Mouse (Mus musculus) splenic B cell, adult 2 months (primary cell): Measurements from ENCODE around the gene Mlh1.

ENCODE experiments used
- DNase-seq: peaks from one replicate; pipeline ENCODE4 v3.0.0-alpha.2; 2011; ENCODE audit warnings: low read depth, low spot score
- H3K27me3 ChIP-seq: 2 replicates; pipeline ENCODE4 v1.6.1; 2012; ENCODE audit warnings: mild to moderate bottlenecking, low read length, moderate library complexity, mixed read lengths; ENCODE audit not compliant: control insufficient read depth, poor library complexity, insufficient read depth, severe bottlenecking
- H3K36me3 ChIP-seq: 2 replicates; pipeline ENCODE4 v1.6.1; 2012; ENCODE audit warnings: mild to moderate bottlenecking, low read length, moderate library complexity, mixed read lengths; ENCODE audit not compliant: control insufficient read depth, poor library complexity, insufficient read depth, severe bottlenecking

The Mlh1 gene

DNA sequence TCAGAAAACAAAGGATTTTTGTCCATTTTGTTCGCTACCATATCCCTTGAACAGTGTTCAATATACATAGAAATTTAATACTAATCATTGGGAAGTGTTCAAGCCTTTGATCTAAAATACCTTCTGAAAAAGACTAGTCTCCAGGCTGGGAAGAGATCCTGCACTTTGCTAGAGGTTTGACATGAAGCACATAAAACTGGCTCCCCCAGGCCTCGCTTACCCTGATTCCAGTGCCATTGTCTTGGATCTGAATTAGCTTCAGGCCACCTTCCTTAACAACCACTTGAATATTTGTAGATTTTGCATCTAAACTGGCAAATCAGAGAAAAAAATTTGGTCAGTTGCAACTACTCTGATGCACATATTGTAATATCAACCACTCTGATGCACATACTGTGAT lies 3.6 kb downstream of the Mlh1 start:
- Histone ChIP-seq H3K36me3 (peaks cover 3% of the 10 kb centered on the region; the same call in 1 of the 2 replicates), H3K27me3 (no peaks in the 10 kb centered on the region)
- DNase-seq: no peak

GRCm38 (mm10) chr9:111261356-111261755 lies 10.2 kb downstream of the Mlh1 start:
- no peaks in the 10 kb centered on the region for H3K27me3 ChIP-seq
- DNase-seq: no peak
- H3K36me3 ChIP-seq: peaks cover 9% of the 10 kb centered on the region

DNA sequence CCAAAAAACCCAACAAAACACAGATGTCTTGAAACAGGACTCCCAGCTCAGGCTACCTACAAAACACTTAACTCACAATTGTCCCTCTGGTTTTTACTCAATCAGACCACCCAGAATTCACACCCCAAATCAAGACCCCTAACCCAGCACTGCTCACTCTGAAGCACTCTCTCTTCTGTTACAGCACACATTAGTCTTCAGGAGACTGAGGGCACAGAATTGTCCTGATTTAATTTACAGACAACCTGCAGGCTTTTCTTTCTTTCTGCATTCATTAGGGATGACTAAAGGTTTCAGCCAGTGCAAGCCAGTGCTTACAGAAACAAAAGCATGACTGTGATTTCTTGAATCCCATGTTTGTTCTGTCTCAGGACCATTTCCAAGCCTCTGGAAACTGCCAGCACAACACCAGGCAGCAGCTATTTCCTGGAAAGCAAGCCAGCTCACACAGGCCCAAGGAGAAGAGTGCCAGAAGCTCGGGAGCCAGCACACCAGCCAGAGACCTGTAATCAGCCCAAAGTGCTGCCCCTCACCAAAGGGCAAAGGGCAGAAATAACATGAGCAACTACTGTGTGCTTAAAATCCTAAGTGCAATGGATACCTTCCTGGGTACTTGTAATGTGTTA lies 11.1 kb downstream of the Mlh1 start:
- DNase-seq: no peak
- Histone ChIP-seq H3K27me3 (no peaks in the 10 kb centered on the region), H3K36me3 (peaks cover 9% of the 10 kb centered on the region)

DNA sequence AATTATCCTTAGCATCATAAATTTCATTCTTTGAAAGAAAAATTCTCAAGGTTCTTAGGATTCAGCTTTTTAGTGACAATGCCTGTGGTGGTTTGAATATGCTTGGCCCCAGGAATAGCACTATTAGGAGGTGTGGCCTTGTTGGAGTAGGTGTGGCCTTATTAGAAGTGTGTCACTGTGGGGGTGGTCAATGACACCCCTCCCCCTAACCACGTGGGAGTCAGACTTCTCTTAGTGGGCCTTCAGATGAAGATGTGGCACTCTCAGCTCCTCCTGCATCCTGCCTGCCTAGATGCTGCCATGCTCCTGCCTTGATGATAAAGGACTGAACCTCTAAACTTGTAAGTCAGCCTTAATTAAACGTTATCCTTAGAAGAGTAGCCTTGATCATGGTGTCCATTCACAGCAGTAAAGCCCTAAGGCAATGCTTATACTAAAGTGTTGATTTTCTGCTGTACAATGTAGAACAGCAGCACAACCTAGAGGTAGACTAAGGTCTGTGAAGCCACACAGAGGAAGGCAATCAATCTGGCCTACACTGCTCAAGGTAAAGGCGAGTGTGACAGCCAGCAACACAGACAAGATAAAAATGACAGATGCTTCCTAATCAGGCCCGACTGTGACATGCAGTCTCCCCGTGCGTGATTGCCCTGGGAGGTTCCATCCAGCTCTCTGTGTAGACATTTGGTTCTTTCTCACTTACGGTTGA lies 19.3 kb downstream of the Mlh1 start:
- no peak for DNase-seq
- H3K27me3 ChIP-seq: no peaks in the 10 kb centered on the region
- H3K36me3 ChIP-seq: peaks cover 15% of the 10 kb centered on the region; the same call in 1 of the 2 replicates

- DNase-seq: peak; percentile 31
- no peaks in the 10 kb centered on the region for H3K27me3 ChIP-seq
- H3K36me3 ChIP-seq: peaks cover 14% of the 10 kb centered on the region
Measured at GRCm38 (mm10) chr9:111247682-111248246, 23.8 kb downstream of the Mlh1 start.

GRCm38 (mm10) chr9:111245546-111245945 lies 26.0 kb downstream of the Mlh1 start:
- peaks cover 15% of the 10 kb centered on the region for H3K36me3 ChIP-seq
- no peaks in the 10 kb centered on the region for H3K27me3 ChIP-seq
- DNase-seq: no peak

DNA sequence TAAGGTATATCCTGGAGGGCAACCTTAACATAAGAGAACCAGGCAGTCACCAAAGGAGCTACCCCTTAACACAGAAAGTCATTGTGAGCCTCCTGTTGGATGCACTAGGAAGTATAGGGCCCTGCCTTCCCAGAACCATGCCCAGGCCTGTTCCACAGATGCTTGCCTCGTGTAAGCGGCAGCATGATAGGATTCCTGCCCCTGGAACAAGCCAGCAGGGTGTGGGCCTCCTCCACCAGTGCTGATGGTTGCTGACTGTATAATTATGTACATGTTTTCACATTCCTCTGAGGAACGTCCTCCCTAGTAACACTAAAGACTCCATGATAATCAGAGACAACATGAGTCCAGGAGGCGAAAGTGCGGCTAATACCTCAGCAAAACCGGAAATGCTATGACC lies 28.2 kb downstream of the Mlh1 start:
- peaks cover 12% of the 10 kb centered on the region for H3K36me3 ChIP-seq
- H3K27me3 ChIP-seq: no peaks in the 10 kb centered on the region
- DNase-seq: no peak

GRCm38 (mm10) chr9:111239821-111240220 lies 31.8 kb downstream of the Mlh1 start:
- Histone ChIP-seq H3K36me3 (peaks cover 20% of the 10 kb centered on the region), H3K27me3 (no peaks in the 10 kb centered on the region)
- DNase-seq: no peak

DNA sequence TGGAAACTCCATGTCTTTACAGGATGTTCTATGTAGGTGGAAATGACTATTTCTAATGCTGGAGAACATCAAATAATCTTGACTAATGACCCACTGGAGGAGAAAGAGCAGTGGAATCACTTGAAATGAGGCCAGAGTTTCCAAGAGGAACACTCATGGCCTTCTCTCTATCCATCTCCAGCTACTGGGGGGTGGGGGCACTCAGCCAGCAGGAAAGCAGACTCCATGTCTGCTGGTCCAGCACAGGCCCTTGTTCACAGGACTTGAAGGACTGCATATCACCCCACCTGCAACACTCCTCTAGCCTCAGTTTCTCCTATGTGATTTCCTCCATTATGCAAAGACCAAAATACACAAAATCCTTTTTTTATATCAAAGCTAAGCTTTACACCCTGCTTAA lies 33.9 kb downstream of the Mlh1 start:
- H3K36me3 ChIP-seq: peaks cover 23% of the 10 kb centered on the region
- DNase-seq: no peak
- no peaks in the 10 kb centered on the region for H3K27me3 ChIP-seq

DNA sequence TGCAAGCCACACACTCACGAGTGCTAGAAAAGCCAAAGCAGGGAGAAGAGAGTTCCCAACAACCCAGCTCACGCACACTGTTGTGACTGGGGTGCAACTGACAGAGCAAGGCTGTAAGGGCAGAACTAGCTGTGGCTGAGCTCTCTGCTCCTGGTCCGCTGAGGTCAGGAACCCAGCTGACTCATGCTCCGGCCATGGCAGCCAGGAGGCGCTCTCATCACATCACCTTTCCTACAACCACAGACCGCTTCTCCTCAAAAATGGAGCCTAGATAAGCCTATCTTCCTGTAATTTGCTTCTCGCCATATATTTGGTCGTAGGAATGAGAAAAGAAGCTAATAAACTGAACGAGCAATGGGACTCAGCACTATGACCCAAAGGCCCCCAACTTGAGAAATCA lies 36.9 kb downstream of the Mlh1 start:
- Histone ChIP-seq H3K27me3 (no peaks in the 10 kb centered on the region), H3K36me3 (peaks cover 20% of the 10 kb centered on the region)
- DNase-seq: no peak

DNA sequence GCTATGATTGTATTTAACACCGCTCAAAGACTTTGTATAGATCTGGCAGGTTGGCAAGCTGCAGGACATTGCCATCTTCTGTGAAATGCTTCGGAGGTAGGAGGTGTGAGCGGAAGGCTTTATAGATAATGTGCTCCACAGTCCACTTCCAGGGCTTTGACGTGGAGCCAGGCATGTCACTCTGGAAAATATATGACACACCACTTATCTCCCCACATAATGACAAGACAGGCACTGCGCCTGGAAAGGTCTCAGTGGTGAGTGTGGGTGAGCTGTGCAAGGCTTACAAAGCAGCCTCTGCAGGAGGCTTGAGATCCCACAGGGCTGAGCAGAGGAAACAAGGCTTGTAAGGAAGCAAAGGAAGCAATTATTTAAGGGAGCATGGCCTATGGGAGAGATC lies 43.1 kb downstream of the Mlh1 start:
- Histone ChIP-seq H3K36me3 (peaks cover 9% of the 10 kb centered on the region; the same call in 1 of the 2 replicates), H3K27me3 (no peaks in the 10 kb centered on the region)
- no peak for DNase-seq

- DNase-seq: no peak
- no peaks in the 10 kb centered on the region for H3K27me3 ChIP-seq
Measured at GRCm38 (mm10) chr9:111223406-111223805, 48.2 kb downstream of the Mlh1 start.

GRCm38 (mm10) chr9:111221580-111221979 lies 50.0 kb downstream of the Mlh1 start:
- no peak for DNase-seq
- Histone ChIP-seq H3K36me3 (peaks cover 1% of the 10 kb centered on the region), H3K27me3 (no peaks in the 10 kb centered on the region)

More at GRCm38 (mm10) chr9:111223406-111223805, 48.2 kb downstream of the Mlh1 start:
- H3K36me3 ChIP-seq: peaks cover 3% of the 10 kb centered on the region

- Histone ChIP-seq H3K27me3 (no peaks in the 10 kb centered on the region), H3K36me3 (peaks cover 4% of the 10 kb centered on the region)
- peak; percentile 45 for DNase-seq
Measured at GRCm38 (mm10) chr9:111220551-111221080, 51.0 kb downstream of the Mlh1 start.

DNA sequence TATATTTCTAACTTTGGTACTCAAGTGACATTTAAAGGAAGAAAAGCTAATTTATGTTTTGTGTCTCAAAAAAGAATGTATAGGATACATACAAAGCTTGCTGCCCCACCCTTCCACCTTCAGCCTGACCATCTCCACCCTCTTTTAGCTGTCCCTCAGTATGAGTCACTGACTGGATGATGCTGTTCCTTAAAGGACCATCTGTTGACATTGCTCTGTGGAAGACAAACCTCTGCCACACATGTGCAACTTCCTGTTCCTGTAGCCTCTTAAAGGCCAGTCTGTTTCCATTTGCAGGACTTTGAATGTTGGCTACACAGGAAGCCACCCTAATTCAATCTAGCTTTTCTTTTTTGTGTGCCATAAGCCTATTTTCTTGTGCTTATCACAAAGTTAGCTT lies 55.2 kb downstream of the Mlh1 start:
- Histone ChIP-seq H3K27me3 (no peaks in the 10 kb centered on the region), H3K36me3 (peaks cover 5% of the 10 kb centered on the region)
- no peak for DNase-seq
